Mouse (Mus musculus): ENCODE measurements around the gene AC131692.1. TPM values are rescaled to one million over a fixed set of nuclear protein-coding genes. Genes with fewer than 3 reads are reported as not detected.

The AC131692.1 gene
- polyA plus RNA-seq, 1 experiment from 2014 or later: not detected

Other genes starting within 250 kb of the AC131692.1 start
- gene Frmd8, start 219.1 kb upstream of the AC131692.1 start, polyA plus RNA-seq (2021; fragmentation: Nextera tagmentation): 12.0 and 15.6 TPM in 2 replicates
- gene Slc25a45, start 216.6 kb upstream of the AC131692.1 start, polyA plus RNA-seq (2021; fragmentation: Nextera tagmentation): 1.4 and 1.8 TPM in 2 replicates
- gene Tigd3, start 200.3 kb upstream of the AC131692.1 start, polyA plus RNA-seq (2021; fragmentation: Nextera tagmentation): 1.1 and 1.3 TPM in 2 replicates
- gene Dpf2, start 181.4 kb upstream of the AC131692.1 start, polyA plus RNA-seq (2021; fragmentation: Nextera tagmentation): 31.6 and 39.7 TPM in 2 replicates
- gene Cdc42ep2, start 169.6 kb upstream of the AC131692.1 start, polyA plus RNA-seq (2021; fragmentation: Nextera tagmentation): 10.3 and 11.5 TPM in 2 replicates
- gene Pola2, start 130.2 kb upstream of the AC131692.1 start, polyA plus RNA-seq (2021; fragmentation: Nextera tagmentation): 1.9 and 3.1 TPM in 2 replicates
- gene Slc22a20, start 108.3 kb upstream of the AC131692.1 start, polyA plus RNA-seq (2021; fragmentation: Nextera tagmentation): not detected in 2 replicates
- gene Capn1, start 78.5 kb upstream of the AC131692.1 start, polyA plus RNA-seq (2021; fragmentation: Nextera tagmentation): 1.5 and 7.2 TPM in 2 replicates
- gene Syvn1, start 47.8 kb upstream of the AC131692.1 start, polyA plus RNA-seq (2021; fragmentation: Nextera tagmentation): 28.4 and 36.3 TPM in 2 replicates
- gene Mrpl49, start 36.6 kb upstream of the AC131692.1 start, polyA plus RNA-seq (2021; fragmentation: Nextera tagmentation): 48.7 and 64.5 TPM in 2 replicates
- 3,354 and 3,515 TPM in 2 replicates for gene Fau, start 36.6 kb upstream of the AC131692.1 start, polyA plus RNA-seq (2021; fragmentation: Nextera tagmentation)
- gene Znhit2, start 33.2 kb upstream of the AC131692.1 start, polyA plus RNA-seq (2021; fragmentation: Nextera tagmentation): 65.8 and 70.2 TPM in 2 replicates
- 19.1 and 28.0 TPM in 2 replicates for gene Tm7sf2, start 26.0 kb upstream of the AC131692.1 start, polyA plus RNA-seq (2021; fragmentation: Nextera tagmentation)
- 66.0 and 72.3 TPM in 2 replicates for gene Vps51, start 17.2 kb upstream of the AC131692.1 start, polyA plus RNA-seq (2021; fragmentation: Nextera tagmentation)
- not detected in 2 replicates for gene Tmem262, start 14.4 kb upstream of the AC131692.1 start, polyA plus RNA-seq (2021; fragmentation: Nextera tagmentation)
- 0.30 and 0.31 TPM in 2 replicates for gene Gm28374, start 12.2 kb upstream of the AC131692.1 start, polyA plus RNA-seq (2021; fragmentation: Nextera tagmentation)
- gene Zfpl1, start 9.5 kb upstream of the AC131692.1 start, polyA plus RNA-seq (2021; fragmentation: Nextera tagmentation): 55.1 and 67.5 TPM in 2 replicates
- 0.08 and 0.12 TPM in 2 replicates for gene Cdca5, start 9.4 kb upstream of the AC131692.1 start, polyA plus RNA-seq (2021; fragmentation: Nextera tagmentation)
- gene Naaladl1, start 11.4 kb downstream of the AC131692.1 start, polyA plus RNA-seq (2021; fragmentation: Nextera tagmentation): 0.07 and 0.18 TPM in 2 replicates
- 48.7 and 63.2 TPM in 2 replicates for gene Sac3d1, start 24.2 kb downstream of the AC131692.1 start, polyA plus RNA-seq (2021; fragmentation: Nextera tagmentation)
- 63.9 and 70.7 TPM in 2 replicates for gene Snx15, start 33.9 kb downstream of the AC131692.1 start, polyA plus RNA-seq (2021; fragmentation: Nextera tagmentation)
- 0.19 TPM in 1 of 2 replicates, not detected in the other for gene Batf2, start 46.6 kb downstream of the AC131692.1 start, polyA plus RNA-seq (2021; fragmentation: Nextera tagmentation)
- gene Arl2, start 47.1 kb downstream of the AC131692.1 start, polyA plus RNA-seq (2021; fragmentation: Nextera tagmentation): 175 and 184 TPM in 2 replicates
- not detected in 2 replicates for gene Majin, start 90.0 kb downstream of the AC131692.1 start, polyA plus RNA-seq (2021; fragmentation: Nextera tagmentation)
- not detected in 2 replicates for gene Gpha2, start 132.0 kb downstream of the AC131692.1 start, polyA plus RNA-seq (2021; fragmentation: Nextera tagmentation)
- 32.1 and 73.3 TPM in 2 replicates for gene Ppp2r5b, start 141.5 kb downstream of the AC131692.1 start, polyA plus RNA-seq (2021; fragmentation: Nextera tagmentation)
- gene Atg2a, start 147.2 kb downstream of the AC131692.1 start, polyA plus RNA-seq (2021; fragmentation: Nextera tagmentation): 6.0 and 7.8 TPM in 2 replicates
- 17.3 and 24.9 TPM in 2 replicates for gene Ehd1, start 182.3 kb downstream of the AC131692.1 start, polyA plus RNA-seq (2021; fragmentation: Nextera tagmentation)
- gene Cdc42bpg, start 212.0 kb downstream of the AC131692.1 start, polyA plus RNA-seq (2021; fragmentation: Nextera tagmentation): 0.04 and 0.33 TPM in 2 replicates
- gene Men1, start 240.6 kb downstream of the AC131692.1 start, polyA plus RNA-seq (2021; fragmentation: Nextera tagmentation): 26.7 and 28.0 TPM in 2 replicates
- gene Map4k2, start 246.7 kb downstream of the AC131692.1 start, polyA plus RNA-seq (2021; fragmentation: Nextera tagmentation): 32.7 and 67.3 TPM in 2 replicates

Data from left cerebral cortex, adult 6 months (tissue).